Mouse (Mus musculus) gastrocnemius, adult 2 months (tissue): ENCODE data around the gene Tll2. TPM values are rescaled to one million over a fixed set of nuclear protein-coding genes. Genes with fewer than 3 reads are reported as not detected.

Experiments used
- DNase-seq: peaks from one replicate; pipeline ENCODE4 v3.0.0; 2022
- H3K27ac ChIP-seq: fragments of 200-600 bp; 2 replicates; pipeline ENCODE4 v1.8.1; 2022; ENCODE audit warnings: mild to moderate bottlenecking
- H3K4me3 ChIP-seq: fragments of 200-600 bp; 2 replicates; pipeline ENCODE4 v1.8.1; 2022; ENCODE audit warnings: mild to moderate bottlenecking, moderate library complexity
- CTCF ChIP-seq: fragments of 200-600 bp; IDR thresholded peaks from 2 replicates; pipeline ENCODE4 v1.8.1; 2022; ENCODE audit warnings: antibody characterized with exemption, mild to moderate bottlenecking, moderate library complexity
- intact Hi-C: fragments of 180-260 bp; cut with DNase I; formaldehyde crosslinking; loops from one replicate; pipeline ENCODE4 v1.15.1; 2025
- total RNA-seq, 2 experiments: library from RNA; stranded (reverse); gene quantifications; 2 replicates each; pipeline ENCODE4 v1.2.3; 2021

The Tll2 gene
- total RNA-seq, 2 experiments from 2014 or later: 0.10 to 0.11 TPM

GRCm38 (mm10) chr19:41073746-41074455, 132.7 kb downstream of the Tll2 start:
- TF ChIP-seq CTCF: no peak
- Histone ChIP-seq H3K27ac (no peak overlapping the region), H3K4me3 (no peak overlapping the region)
- no peak for DNase-seq
- intact Hi-C loops: no loop called here

GRCm38 (mm10) chr19:41071500-41071899, 135.1 kb downstream of the Tll2 start:
- H3K27ac ChIP-seq: no peak overlapping the region

GRCm38 (mm10) chr19:41054702-41055101, 151.9 kb downstream of the Tll2 start:
- TF ChIP-seq CTCF: no peak
- no peak overlapping the region for H3K4me3 ChIP-seq
- intact Hi-C loops: no loop called here

More at GRCm38 (mm10) chr19:41071500-41071899, 135.1 kb downstream of the Tll2 start:
- TF ChIP-seq CTCF: no peak
- H3K4me3 ChIP-seq: no peak overlapping the region
- peak; percentile 88 for DNase-seq
- intact Hi-C loops: no loop called here

GRCm38 (mm10) chr19:41053530-41053929, 153.1 kb downstream of the Tll2 start:
- no peak overlapping the region for H3K27ac ChIP-seq
- TF ChIP-seq CTCF: peak; percentile 54
- no peak overlapping the region for H3K4me3 ChIP-seq
- intact Hi-C loops: no loop called here
- DNase-seq: no peak

More at GRCm38 (mm10) chr19:41054702-41055101, 151.9 kb downstream of the Tll2 start:
- H3K27ac ChIP-seq: no peak overlapping the region
- DNase-seq: no peak

- no peak for TF ChIP-seq CTCF
- intact Hi-C loops: no loop called here
- DNase-seq: no peak
These were observed 154.4 kb downstream of the Tll2 start for GRCm38 (mm10) chr19:41052247-41052646.

DNA sequence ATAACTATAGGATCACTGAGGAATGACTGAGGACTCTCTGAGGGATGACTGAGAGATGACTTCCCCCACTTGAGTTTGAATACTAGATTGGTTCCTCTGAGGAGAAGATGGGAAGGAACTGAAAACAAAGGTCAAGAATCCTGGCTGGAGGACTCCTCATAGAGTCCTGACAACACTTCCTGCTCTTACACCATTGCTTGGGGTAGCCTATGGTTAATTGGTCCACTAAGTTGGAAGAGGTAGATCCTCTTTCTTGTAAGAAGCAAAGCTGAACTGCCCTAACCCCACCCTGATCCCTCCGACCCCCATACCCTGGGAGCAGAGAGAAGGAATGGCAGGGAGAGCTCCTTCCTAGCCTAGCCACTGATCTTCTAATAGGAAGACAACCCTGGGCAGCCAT, 154.9 kb downstream of the Tll2 start:
- H3K27ac ChIP-seq: no peak overlapping the region
- DNase-seq: no peak
- TF ChIP-seq CTCF: no peak
- intact Hi-C loops: no loop called here
- no peak overlapping the region for H3K4me3 ChIP-seq

More at GRCm38 (mm10) chr19:41052247-41052646, 154.4 kb downstream of the Tll2 start:
- Histone ChIP-seq H3K4me3 (no peak overlapping the region), H3K27ac (no peak overlapping the region)

DNA sequence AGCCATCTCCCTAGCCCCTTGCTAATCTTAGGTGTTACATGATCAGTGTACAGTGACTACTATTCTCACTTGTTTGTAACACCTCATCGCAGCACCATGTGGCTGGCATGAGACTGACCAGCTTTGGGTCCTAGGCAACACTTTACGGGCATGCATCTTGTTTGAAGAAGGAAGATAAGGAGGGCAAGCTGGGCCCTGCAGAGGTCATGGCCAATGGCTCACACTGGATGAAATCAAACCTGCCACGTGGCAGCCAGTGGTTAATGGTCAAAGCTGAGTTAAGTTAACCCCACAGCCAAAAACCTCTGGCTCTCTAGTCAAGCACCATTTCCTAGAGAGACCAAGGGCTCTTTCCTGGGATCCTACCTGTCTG, 158.5 kb downstream of the Tll2 start:
- DNase-seq: no peak
- TF ChIP-seq CTCF: no peak
- no peak overlapping the region for H3K27ac ChIP-seq
- intact Hi-C loops: no loop called here
- H3K4me3 ChIP-seq: no peak overlapping the region

DNA sequence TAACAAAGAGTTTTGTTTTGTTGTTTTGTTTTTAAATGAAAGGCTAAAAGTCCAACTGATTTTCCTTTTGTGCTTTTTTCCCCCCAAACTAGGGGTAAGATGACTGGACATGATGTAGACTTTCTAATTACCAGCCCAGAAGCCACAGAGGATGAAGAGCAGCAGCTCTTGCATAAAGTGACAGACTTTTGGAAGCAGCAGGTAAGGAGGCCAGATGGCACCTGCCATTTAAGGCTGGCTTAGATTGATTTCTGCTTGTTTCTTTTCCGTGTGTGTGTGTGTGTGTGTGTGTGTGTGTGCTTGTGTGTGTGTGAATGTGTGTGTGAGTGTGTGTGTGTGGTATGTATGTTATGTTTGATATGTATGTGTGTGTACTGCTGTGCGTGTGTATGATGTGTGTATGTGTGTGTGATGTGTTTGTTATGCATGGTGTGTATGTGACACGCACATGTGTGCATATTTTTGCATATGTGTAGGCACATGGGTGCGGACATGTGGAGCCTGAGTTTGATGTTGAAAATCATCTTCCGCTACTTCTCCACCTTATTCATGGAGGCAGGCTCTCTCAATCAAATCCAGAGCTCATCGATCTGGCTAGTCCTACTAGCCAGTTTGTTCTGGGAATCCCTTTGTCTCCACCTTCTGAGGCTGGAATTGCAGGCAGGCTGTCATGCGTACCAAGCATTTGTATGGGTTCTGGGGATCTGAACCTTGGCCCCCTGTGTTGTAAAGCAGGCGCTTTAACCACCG, 159.0 kb downstream of the Tll2 start:
- H3K4me3 ChIP-seq: no peak overlapping the region
- no peak overlapping the region for H3K27ac ChIP-seq
- DNase-seq: no peak
- intact Hi-C loops: no loop called here
- no peak for TF ChIP-seq CTCF

- Histone ChIP-seq H3K27ac (no peak overlapping the region), H3K4me3 (no peak overlapping the region)
- no peak for DNase-seq
- no peak for TF ChIP-seq CTCF
- intact Hi-C loops: no loop called here
These were observed 161.4 kb downstream of the Tll2 start for GRCm38 (mm10) chr19:41045091-41045770.

DNA sequence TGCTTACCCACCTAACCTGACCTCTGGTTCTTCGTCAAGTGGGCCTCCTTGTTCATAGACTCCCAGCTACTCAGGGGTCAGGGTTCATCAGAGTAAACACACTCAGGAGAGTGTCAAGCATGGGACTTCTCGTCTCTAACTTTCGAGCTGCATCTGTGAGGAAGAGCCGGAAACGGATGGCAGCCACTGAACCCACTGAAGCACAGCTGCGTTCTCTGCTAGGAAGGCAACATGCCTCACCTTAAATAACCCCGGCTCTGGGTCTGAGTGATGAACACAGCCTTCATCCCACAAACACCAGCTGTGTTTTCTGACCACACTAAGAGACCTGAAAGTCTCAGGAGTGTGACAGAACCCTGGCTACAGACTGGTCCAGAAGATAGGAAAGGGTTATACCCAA, 167.5 kb downstream of the Tll2 start:
- intact Hi-C loops: no loop called here
- no peak overlapping the region for H3K27ac ChIP-seq
- H3K4me3 ChIP-seq: no peak overlapping the region
- TF ChIP-seq CTCF: no peak
- DNase-seq: no peak

GRCm38 (mm10) chr19:41035809-41036551, 170.7 kb downstream of the Tll2 start:
- DNase-seq: no peak
- no peak for TF ChIP-seq CTCF
- no peak overlapping the region for H3K27ac ChIP-seq
- intact Hi-C loops: no loop called here
- no peak overlapping the region for H3K4me3 ChIP-seq

Other genes starting within 250 kb of the Tll2 start
- 1 to 10 TPM in 1 of 2 experiments, under 1 TPM in 1; 0.86 to 1.2 TPM for gene Blnk, start 212.3 kb downstream of the Tll2 start, total RNA-seq
- gene Dntt, start 177.6 kb downstream of the Tll2 start, total RNA-seq: not detected
- not detected for gene Opalin, start 129.7 kb downstream of the Tll2 start, total RNA-seq
- 10 to 100 TPM; 63.3 to 68.4 TPM for gene Tm9sf3, start 57.2 kb upstream of the Tll2 start, total RNA-seq
- gene Pik3ap1, start 178.3 kb upstream of the Tll2 start, total RNA-seq: under 1 TPM; 0.25 to 0.43 TPM